Mouse (Mus musculus) forebrain, embryonic 10.5 days (tissue): ENCODE data around the gene Tac4. TPM values are rescaled to one million over a fixed set of nuclear protein-coding genes. Genes with fewer than 3 reads are reported as not detected.
A peak's percentile ranks its signal among the peaks of the same experiment; 100 is the strongest.

Experiments
- DNase-seq: peaks from one replicate; pipeline ENCODE4 v3.0.0-alpha.2; 2017; ENCODE audit warnings: low spot score; ENCODE audit errors: extremely low spot score
- H3K27ac ChIP-seq: fragments of 300-500 bp; sonication (generic); 2 replicates; pipeline ENCODE4 v1.5.1; 2016; ENCODE audit warnings: mild to moderate bottlenecking
- H3K27me3 ChIP-seq: fragments of 300-500 bp; sonication (generic); 2 replicates; pipeline ENCODE4 v1.6.1; 2016; ENCODE audit warnings: mild to moderate bottlenecking; ENCODE audit not compliant: poor library complexity, severe bottlenecking
- H3K36me3 ChIP-seq: fragments of 300-500 bp; sonication (generic); replicated peaks from 2 replicates; pipeline ENCODE4 v1.6.1; 2016; ENCODE audit warnings: mild to moderate bottlenecking, moderate library complexity
- H3K4me1 ChIP-seq: fragments of 300-500 bp; sonication (generic); 2 replicates; pipeline ENCODE4 v1.6.1; 2016
- H3K4me3 ChIP-seq: fragments of 300-500 bp; sonication (generic); 2 replicates; pipeline ENCODE4 v1.5.1; 2016; ENCODE audit warnings: mild to moderate bottlenecking, moderate library complexity
- H3K9me3 ChIP-seq: fragments of 300-500 bp; sonication (generic); 2 replicates; pipeline ENCODE4 v1.6.1; 2016; ENCODE audit warnings: mild to moderate bottlenecking, moderate library complexity
- WGBS: fragments of 180-500 bp; shearing (Covaris S2); methylation state at CpG from one replicate; pipeline ENCODE4 v1.1.7; 2016; 5-methylcytosine and 5-hydroxymethylcytosine counted together
- polyA plus RNA-seq: library from polyadenylated mRNA; unstranded; fragments of >200 nt; fragmentation: Nextera tagmentation; extraction: Ambion mirVana; gene quantifications from 2 replicates; pipeline ENCODE4 v1.2.1, GENCODE M21; 2016

The Tac4 gene
- polyA plus RNA-seq, 1 experiment from 2014 or later = not detected

DNA sequence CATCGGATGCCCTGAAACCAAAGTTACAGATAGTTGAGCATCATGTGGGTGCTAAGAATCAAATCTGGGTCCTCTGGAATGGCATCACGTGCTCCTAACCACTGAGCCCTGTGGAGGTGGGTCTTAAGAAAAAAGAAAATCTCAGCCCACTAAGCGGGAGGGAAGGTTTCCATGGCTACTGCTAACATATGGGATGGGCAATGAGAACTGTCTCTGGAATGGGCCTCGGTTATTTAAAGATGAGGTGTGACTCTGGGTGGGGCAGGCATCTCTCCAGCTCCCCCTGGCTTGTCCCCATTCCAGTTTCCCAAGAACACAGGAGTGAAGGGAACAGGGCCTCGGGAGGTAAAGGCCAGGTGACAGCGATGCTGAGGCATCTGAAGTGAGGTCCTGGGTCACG lies 15.9 kb upstream of the Tac4 start:
- Histone ChIP-seq H3K9me3 (peaks cover 6% of the 10 kb centered on the region; the same call in 1 of the 2 replicates), H3K27ac (no peak overlapping the region), H3K36me3 (no peaks in the 10 kb centered on the region), H3K4me1 (peaks cover 28% of the 10 kb centered on the region), H3K4me3 (no peak overlapping the region), H3K27me3 (peaks cover 4% of the 10 kb centered on the region; the same call in 1 of the 2 replicates)
- no peak for DNase-seq
- 82% methylated on average over 7 of the region's 7 CpGs for WGBS

DNA sequence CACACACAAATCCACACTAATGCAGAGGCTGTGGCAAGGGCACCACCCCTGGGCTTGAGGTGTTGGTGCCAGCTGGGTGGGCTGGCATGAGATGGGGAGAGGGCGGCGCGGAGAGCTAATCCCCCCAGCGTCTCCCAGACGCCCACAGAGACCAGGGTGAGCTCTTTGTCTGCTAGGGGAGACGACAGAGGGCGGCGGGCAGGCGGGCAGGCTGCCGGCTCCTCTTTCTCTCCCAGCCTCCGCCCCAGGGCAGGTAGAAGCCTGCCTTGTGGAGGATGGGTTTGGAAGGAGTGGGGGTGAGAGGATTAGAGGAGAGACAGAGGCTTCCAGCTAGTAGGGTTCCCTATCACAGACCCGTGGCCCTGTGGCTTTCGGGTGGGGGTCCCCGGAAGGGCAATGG lies 14.3 kb upstream of the Tac4 start:
- DNase-seq = no peak
- Histone ChIP-seq H3K36me3 (no peaks in the 10 kb centered on the region), H3K4me1 (peaks cover 32% of the 10 kb centered on the region), H3K27me3 (peaks cover 12% of the 10 kb centered on the region), H3K9me3 (peaks cover 6% of the 10 kb centered on the region; the same call in 1 of the 2 replicates), H3K4me3 (no peak overlapping the region), H3K27ac (peak overlapping the region; percentile 74)
- WGBS = 16% methylated on average over 14 of the region's 14 CpGs

DNA sequence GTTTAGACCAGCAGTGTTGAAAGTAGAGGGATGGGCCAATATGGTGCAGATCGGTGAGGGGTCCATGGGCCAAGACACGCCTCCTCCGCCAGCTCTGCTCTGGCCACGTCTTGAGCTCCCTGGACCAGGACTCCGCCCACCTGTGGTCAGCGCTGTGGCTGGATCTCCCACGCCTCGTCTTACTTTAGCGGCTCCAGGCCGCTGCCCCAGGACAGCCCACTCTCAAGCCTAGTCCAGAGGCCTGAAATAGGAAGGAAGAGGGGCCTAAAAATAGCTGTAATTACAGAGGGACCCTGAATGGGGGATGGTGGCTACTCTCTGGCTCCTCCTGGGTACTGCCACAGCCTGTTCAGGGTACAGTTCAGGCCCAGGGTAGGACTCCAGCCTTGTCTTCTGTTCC lies 11.2 kb upstream of the Tac4 start:
- peaks cover 21% of the 10 kb centered on the region for H3K27me3 ChIP-seq
- H3K4me3 ChIP-seq = no peak overlapping the region
- peaks cover 25% of the 10 kb centered on the region for H3K4me1 ChIP-seq
- no peaks in the 10 kb centered on the region for H3K36me3 ChIP-seq
- peaks cover 6% of the 10 kb centered on the region; the same call in 1 of the 2 replicates for H3K9me3 ChIP-seq
- no peak for DNase-seq
- H3K27ac ChIP-seq = 0 out of 2 replicates have a peak overlapping the region, but pooled peaks have one; percentile 27
- WGBS = 50% methylated on average over 10 of the region's 10 CpGs

GRCm38 (mm10) chr11:95251295-95251694 lies 10.0 kb upstream of the Tac4 start:
- Histone ChIP-seq H3K36me3 (no peaks in the 10 kb centered on the region), H3K9me3 (peaks cover 6% of the 10 kb centered on the region; the same call in 1 of the 2 replicates), H3K4me1 (peaks cover 20% of the 10 kb centered on the region), H3K4me3 (no peak overlapping the region), H3K27me3 (peaks cover 30% of the 10 kb centered on the region), H3K27ac (no peak overlapping the region)
- DNase-seq = peak; percentile 82
- 5% methylated on average over 11 of the region's 11 CpGs for WGBS

DNA sequence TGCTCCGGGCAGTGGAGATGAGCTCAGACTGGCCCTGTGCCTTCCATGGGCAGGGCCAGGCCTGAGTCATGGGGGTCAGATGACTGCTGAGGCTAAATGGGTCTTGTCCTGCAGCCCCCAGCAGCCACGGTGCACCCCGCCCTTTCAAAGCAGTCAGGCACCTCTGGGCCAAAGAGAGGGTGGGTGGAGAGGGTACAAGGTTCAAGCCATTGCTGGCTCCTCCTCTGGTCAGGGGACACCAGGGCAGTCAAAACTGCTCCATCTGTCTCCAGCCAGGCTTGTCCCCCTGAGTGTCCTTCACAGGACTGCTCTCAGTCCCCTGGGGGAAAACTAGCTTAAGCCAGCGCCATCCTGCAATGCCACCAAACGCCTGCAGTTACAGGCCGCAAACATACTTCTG lies 9.2 kb upstream of the Tac4 start:
- WGBS = 84% methylated on average over 6 of the region's 6 CpGs
- no peak overlapping the region for H3K27ac ChIP-seq
- no peak overlapping the region for H3K4me3 ChIP-seq
- no peaks in the 10 kb centered on the region for H3K36me3 ChIP-seq
- H3K27me3 ChIP-seq = peaks cover 32% of the 10 kb centered on the region
- H3K4me1 ChIP-seq = peaks cover 13% of the 10 kb centered on the region
- H3K9me3 ChIP-seq = peaks cover 6% of the 10 kb centered on the region; the same call in 1 of the 2 replicates
- DNase-seq = no peak

DNA sequence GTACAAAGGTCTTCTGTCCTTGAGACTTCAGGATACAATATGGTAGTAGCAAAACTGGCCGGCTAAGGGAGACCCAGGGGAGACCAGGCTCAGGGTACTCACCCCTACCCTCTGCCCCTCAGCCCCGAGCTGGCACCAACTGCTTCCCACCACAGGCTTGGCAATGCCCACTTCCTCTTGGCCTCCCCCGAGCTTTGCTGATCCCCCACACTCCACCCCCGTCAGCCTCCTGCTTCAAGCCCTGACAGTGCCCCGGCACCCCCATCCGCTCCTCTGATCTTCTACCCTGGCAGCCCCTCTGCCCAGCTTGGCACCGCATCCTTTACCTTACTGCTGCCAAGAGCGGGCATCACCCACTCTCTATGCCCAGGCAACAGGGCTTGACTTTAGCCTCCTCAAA lies 7.2 kb upstream of the Tac4 start:
- DNase-seq = no peak
- no peaks in the 10 kb centered on the region for H3K9me3 ChIP-seq
- H3K36me3 ChIP-seq = no peaks in the 10 kb centered on the region
- WGBS = 88% methylated on average over 8 of the region's 8 CpGs
- no peak overlapping the region for H3K27ac ChIP-seq
- peaks cover 21% of the 10 kb centered on the region for H3K4me1 ChIP-seq
- no peak overlapping the region for H3K4me3 ChIP-seq
- H3K27me3 ChIP-seq = peaks cover 39% of the 10 kb centered on the region

GRCm38 (mm10) chr11:95255747-95256146 lies 5.6 kb upstream of the Tac4 start:
- H3K27ac ChIP-seq = no peak overlapping the region
- no peak overlapping the region for H3K4me3 ChIP-seq
- H3K9me3 ChIP-seq = no peaks in the 10 kb centered on the region
- no peaks in the 10 kb centered on the region for H3K36me3 ChIP-seq
- DNase-seq = no peak
- peaks cover 23% of the 10 kb centered on the region for H3K4me1 ChIP-seq
- 78% methylated on average over 6 of the region's 6 CpGs for WGBS
- peaks cover 44% of the 10 kb centered on the region for H3K27me3 ChIP-seq

DNA sequence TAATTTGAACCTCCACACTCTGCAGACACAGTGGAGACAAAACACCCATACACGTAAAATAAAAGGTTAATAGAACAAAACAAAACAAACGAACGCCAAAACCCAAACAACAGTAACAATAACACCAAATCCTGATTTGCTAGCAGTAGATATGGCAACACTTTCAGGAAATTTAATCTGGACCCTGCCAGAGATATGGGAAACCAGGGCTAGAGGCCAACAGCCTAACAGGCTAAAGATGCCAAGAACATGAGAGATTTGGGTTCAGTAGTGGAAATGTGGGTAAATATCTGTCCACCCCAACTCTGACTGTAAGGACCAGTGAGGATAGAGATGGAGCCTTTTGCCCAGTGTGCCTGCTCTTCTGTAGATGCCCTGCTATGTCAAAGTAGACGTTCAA lies 3.4 kb upstream of the Tac4 start:
- Histone ChIP-seq H3K36me3 (no peaks in the 10 kb centered on the region), H3K27ac (no peak overlapping the region), H3K4me3 (no peak overlapping the region), H3K27me3 (peaks cover 44% of the 10 kb centered on the region), H3K4me1 (peaks cover 22% of the 10 kb centered on the region), H3K9me3 (no peaks in the 10 kb centered on the region)
- no peak for DNase-seq
- WGBS = 63% methylated on average over 4 of the region's 4 CpGs

DNA sequence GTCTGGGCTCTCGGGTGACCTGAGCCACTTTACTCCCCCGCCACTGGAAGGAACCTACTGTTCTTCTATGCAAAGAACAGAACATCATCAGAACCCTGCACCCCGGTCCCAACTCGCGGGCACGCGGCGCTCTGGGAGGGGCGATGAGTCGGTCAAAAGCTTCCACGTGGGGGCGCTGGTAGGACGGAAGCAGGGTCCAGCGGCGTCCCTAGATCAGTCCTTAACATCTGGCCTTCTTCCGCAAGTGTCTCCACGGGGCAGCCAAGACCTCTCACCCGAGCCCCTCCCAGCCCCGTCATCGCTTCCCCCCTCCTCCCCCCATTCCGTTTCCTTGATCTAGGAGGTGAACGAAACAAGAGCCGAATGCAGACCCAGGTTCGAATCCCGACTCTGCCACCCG lies 2.8 kb upstream of the Tac4 start:
- H3K36me3 ChIP-seq = no peaks in the 10 kb centered on the region
- H3K9me3 ChIP-seq = no peaks in the 10 kb centered on the region
- DNase-seq = peak; percentile 80
- H3K27me3 ChIP-seq = peaks cover 44% of the 10 kb centered on the region
- WGBS = under 1% methylated on average over 25 of the region's 26 CpGs
- H3K4me1 ChIP-seq = peaks cover 25% of the 10 kb centered on the region
- peak overlapping the region; percentile 88 for H3K27ac ChIP-seq
- peak overlapping the region; percentile 66 for H3K4me3 ChIP-seq

DNA sequence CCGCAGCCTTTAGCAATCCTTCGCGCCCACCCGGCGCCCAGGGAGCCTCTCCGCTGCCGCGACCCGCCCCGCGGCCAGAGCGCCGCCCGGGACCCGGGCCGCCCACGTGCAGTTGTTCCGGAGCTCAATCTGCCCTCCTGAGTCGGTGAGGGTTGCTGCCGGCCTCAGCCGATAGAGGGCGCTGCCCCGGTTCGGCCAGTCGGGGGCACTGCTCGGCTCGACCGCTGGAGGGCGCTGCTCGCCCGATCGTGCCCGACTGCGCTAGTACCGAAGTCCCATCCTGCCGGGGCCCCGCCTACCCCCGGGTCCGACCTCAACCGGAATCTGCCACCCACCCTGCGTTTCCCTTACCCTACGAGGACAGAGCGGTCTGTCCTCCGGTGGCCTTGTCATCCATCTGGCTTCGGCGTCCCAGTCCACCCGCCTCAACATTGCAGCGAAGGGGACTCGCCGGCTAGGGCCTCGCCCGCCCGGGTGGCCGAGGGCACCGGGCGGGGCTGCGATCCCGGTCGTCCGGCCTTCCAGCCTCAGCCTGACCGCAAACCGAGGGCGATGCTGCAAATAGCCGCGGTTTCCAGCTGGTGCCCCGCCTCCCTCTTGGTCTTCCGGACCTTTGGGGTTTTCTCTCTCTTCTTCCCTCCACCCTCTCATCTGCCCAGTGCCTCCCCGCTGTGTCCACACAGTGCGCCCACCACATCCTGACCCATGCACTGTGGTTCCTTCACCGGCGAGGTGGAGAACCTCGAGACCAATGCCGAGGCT lies 2.1 kb upstream of the Tac4 start:
- DNase-seq = peak; percentile 92
- under 1% methylated on average over 73 of the region's 73 CpGs for whole genome bisulfite sequencing
- Histone ChIP-seq H3K4me1 (peaks cover 33% of the 10 kb centered on the region), H3K27ac (peak overlapping the region; percentile 88), H3K27me3 (peaks cover 42% of the 10 kb centered on the region), H3K36me3 (no peaks in the 10 kb centered on the region), H3K4me3 (peak overlapping the region; percentile 66), H3K9me3 (no peaks in the 10 kb centered on the region)

DNA sequence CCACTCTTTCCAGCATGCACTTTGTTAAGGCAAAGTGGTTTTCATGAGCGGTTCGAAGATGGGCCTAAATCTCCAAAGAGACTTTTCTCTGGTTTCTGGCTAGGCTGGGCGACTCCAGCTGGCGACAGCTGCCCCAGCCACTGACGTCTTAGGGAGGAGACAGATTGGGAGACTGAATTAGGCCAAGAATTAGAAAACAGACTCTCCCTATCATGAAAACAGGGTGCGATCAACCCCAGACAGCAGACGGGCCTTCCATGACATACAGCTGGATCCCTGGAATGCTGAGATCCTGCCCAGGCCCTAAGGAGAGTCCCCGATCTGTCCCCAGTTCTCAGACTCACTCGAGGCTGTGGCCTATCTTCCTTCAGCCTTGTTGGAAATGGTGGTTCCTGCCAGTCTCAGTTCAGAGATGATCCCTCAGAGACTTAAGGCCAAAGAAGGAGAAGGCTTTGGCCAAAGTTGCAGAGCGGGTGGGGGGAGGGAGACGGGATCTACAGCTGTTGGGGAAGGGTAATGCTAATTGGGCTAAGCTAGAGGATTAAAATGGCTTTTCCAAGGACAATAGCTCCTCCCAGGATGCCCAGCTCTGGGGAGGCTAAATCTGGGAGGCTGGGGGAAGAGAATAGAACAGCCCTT lies 2.6 kb downstream of the Tac4 start:
- no peaks in the 10 kb centered on the region for H3K9me3 ChIP-seq
- DNase-seq = no peak
- H3K36me3 ChIP-seq = peaks cover 18% of the 10 kb centered on the region
- peaks cover 61% of the 10 kb centered on the region for H3K4me1 ChIP-seq
- 0 out of 2 replicates have a peak overlapping the region, but pooled peaks have one; percentile 1 for H3K4me3 ChIP-seq
- 14% methylated on average over 11 of the region's 11 CpGs for WGBS
- peak overlapping the region; percentile 66 for H3K27ac ChIP-seq
- H3K27me3 ChIP-seq = peaks cover 21% of the 10 kb centered on the region

DNA sequence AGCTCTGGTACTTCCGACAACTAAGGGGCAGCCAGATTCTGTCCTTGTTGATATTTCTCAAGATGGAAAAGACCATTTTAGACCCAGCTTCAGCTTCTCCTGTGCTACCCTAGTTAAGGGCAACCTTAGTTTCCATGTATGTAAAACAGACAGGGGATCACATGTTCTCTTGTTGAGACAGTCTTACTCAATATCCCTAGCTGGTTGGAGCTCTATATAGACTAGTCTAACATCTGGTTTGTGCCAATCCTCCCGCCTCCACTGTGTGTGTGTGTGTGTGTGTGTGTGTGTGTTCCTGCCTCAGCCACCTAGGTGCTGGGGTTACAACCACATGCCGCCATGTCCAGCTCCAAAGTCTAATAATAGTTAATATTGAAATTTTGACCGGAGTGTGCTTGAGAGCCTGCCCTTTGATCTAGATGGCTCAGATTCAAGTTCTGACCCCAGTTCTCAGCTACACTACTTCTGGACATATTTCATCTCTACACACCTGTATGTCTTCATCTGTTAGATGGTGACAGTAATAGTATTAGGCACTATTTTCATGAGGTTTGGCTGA lies 3.2 kb downstream of the Tac4 start:
- WGBS = 57% methylated on average over 4 of the region's 4 CpGs
- Histone ChIP-seq H3K27ac (peak overlapping the region; percentile 66; the same call in 1 of the 2 replicates), H3K36me3 (peaks cover 24% of the 10 kb centered on the region), H3K9me3 (no peaks in the 10 kb centered on the region), H3K4me1 (peaks cover 55% of the 10 kb centered on the region), H3K27me3 (peaks cover 19% of the 10 kb centered on the region), H3K4me3 (no peak overlapping the region)
- DNase-seq = no peak
